Mouse (Mus musculus) heart, embryonic 15.5 days (tissue): Measurements from ENCODE around the gene Cntd1. TPM values are rescaled to one million over a fixed set of nuclear protein-coding genes. Genes with fewer than 3 reads are reported as not detected.

Experiments used
- ATAC-seq: fragments of 200-750 bp; cut with Nextera tagmentation; replicated peaks from 2 replicates; pipeline ENCODE4 v1.8.0; 2017; ENCODE audit warnings: low read depth, moderate TSS enrichment; ENCODE audit not compliant: insufficient number of reproducible peaks, insufficient read depth, low FRiP score
- H3K27ac ChIP-seq: fragments of 300-500 bp; sonication (generic); 2 replicates; pipeline ENCODE4 v1.5.1; 2015; ENCODE audit warnings: mild to moderate bottlenecking, inconsistent platforms
- H3K27me3 ChIP-seq: fragments of 300-500 bp; sonication (generic); 2 replicates; pipeline ENCODE4 v1.6.1; 2015; ENCODE audit warnings: inconsistent platforms
- H3K36me3 ChIP-seq: fragments of 300-500 bp; sonication (generic); 2 replicates; pipeline ENCODE4 v1.6.1; 2015; ENCODE audit warnings: mild to moderate bottlenecking, inconsistent platforms
- H3K4me1 ChIP-seq: fragments of 300-500 bp; sonication (generic); replicated peaks from 2 replicates; pipeline ENCODE4 v1.6.1; 2015; ENCODE audit warnings: inconsistent platforms
- H3K4me2 ChIP-seq: fragments of 300-500 bp; sonication (generic); 2 replicates; pipeline ENCODE4 v1.6.1; 2015; ENCODE audit warnings: inconsistent platforms, mild to moderate bottlenecking, moderate library complexity
- H3K4me3 ChIP-seq: fragments of 300-500 bp; sonication (generic); 2 replicates; pipeline ENCODE4 v1.5.1; 2015; ENCODE audit warnings: mild to moderate bottlenecking, inconsistent platforms
- H3K9ac ChIP-seq: fragments of 300-500 bp; sonication (generic); 2 replicates; pipeline ENCODE4 v1.6.1; 2015; ENCODE audit warnings: mild to moderate bottlenecking, inconsistent platforms
- H3K9me3 ChIP-seq: fragments of 300-500 bp; sonication (generic); replicated peaks from 2 replicates; pipeline ENCODE4 v1.6.1; 2016; ENCODE audit warnings: inconsistent platforms
- WGBS: fragments of 180-500 bp; shearing (Covaris S2); methylation state at CpG from one replicate; pipeline ENCODE4 v1.1.7; 2015; ENCODE audit warnings: mixed read lengths; 5-methylcytosine and 5-hydroxymethylcytosine counted together
- polyA plus RNA-seq: library from polyadenylated mRNA; unstranded; fragments of >200 nt; fragmentation: Nextera tagmentation; extraction: Ambion mirVana; gene quantifications from 2 replicates; pipeline ENCODE4 v1.2.1, GENCODE M21; 2015

Cntd1 gene
- polyA plus RNA-seq, 1 experiment from 2014 or later: 0.68 TPM

- no peak overlapping the region for H3K9ac ChIP-seq
- H3K27me3 ChIP-seq: peaks cover 23% of the 10 kb centered on the region
- H3K9me3 ChIP-seq: no peaks in the 10 kb centered on the region
- no peak overlapping the region for H3K4me2 ChIP-seq
- no peak overlapping the region for H3K27ac ChIP-seq
- WGBS: 14% methylated on average over 10 of the region's 10 CpGs
- no peak overlapping the region for H3K4me3 ChIP-seq
- ATAC-seq: no peak
- peaks cover 14% of the 10 kb centered on the region for H3K4me1 ChIP-seq
- no peaks in the 10 kb centered on the region; the same call in 1 of the 2 replicates for H3K36me3 ChIP-seq
These were observed 9.2 kb upstream of the Cntd1 start for GRCm38 (mm10) chr11:101269577-101270116.

- H3K9me3 ChIP-seq: no peaks in the 10 kb centered on the region
- H3K4me3 ChIP-seq: no peak overlapping the region
- no peak overlapping the region for H3K9ac ChIP-seq
- H3K27ac ChIP-seq: no peak overlapping the region
- H3K4me2 ChIP-seq: no peak overlapping the region
- H3K4me1 ChIP-seq: peaks cover 20% of the 10 kb centered on the region
- H3K27me3 ChIP-seq: 0 out of 2 replicates have a peak, but pooled peaks cover 4% of the 10 kb centered on the region
- ATAC-seq: no peak
- 81% methylated on average over 3 of the region's 3 CpGs for WGBS
- H3K36me3 ChIP-seq: no peaks in the 10 kb centered on the region; the same call in 1 of the 2 replicates
These were observed 6.4 kb upstream of the Cntd1 start for GRCm38 (mm10) chr11:101272446-101272845.

DNA sequence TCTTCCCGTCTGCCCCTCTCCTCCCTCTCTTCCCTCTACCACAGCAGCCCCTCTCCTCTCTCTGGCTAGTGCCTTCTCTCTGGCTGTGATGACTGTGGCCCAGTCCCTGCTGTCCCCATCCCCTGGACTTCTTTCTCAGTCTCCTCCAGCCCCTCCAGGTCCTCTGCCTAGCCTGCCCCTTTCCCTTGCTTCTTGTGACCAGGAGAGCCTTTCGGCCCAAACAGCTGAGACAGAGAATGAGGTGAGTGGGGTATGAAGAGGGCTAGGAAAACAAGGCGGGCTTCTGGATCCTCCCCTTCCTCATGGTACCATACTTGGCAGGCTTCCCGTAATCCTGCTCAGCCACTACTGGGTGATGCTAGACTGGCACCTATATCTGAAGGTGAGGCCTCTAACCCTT is 3.5 kb upstream of the Cntd1 start:
- H3K4me2 ChIP-seq: no peak overlapping the region
- H3K9me3 ChIP-seq: no peaks in the 10 kb centered on the region
- no peak overlapping the region for H3K9ac ChIP-seq
- 69% methylated on average over 4 of the region's 4 CpGs for WGBS
- no peaks in the 10 kb centered on the region; the same call in 1 of the 2 replicates for H3K36me3 ChIP-seq
- peaks cover 26% of the 10 kb centered on the region for H3K4me1 ChIP-seq
- H3K4me3 ChIP-seq: no peak overlapping the region
- no peak for ATAC-seq
- H3K27ac ChIP-seq: no peak overlapping the region
- peaks cover 3% of the 10 kb centered on the region; the same call in 1 of the 2 replicates for H3K27me3 ChIP-seq

GRCm38 (mm10) chr11:101276319-101277070 is 2.3 kb upstream of the Cntd1 start:
- peak overlapping the region; percentile 69; the same call in 1 of the 2 replicates for H3K4me3 ChIP-seq

GRCm38 (mm10) chr11:101277381-101278222 is 1.2 kb upstream of the Cntd1 start:
- no peak for ATAC-seq
- H3K27ac ChIP-seq: no peak overlapping the region

More at GRCm38 (mm10) chr11:101276319-101277070, 2.3 kb upstream of the Cntd1 start:
- 38% methylated on average over 27 of the region's 27 CpGs for WGBS
- no peaks in the 10 kb centered on the region for H3K9me3 ChIP-seq
- H3K27ac ChIP-seq: no peak overlapping the region
- H3K27me3 ChIP-seq: peaks cover 3% of the 10 kb centered on the region; the same call in 1 of the 2 replicates
- no peaks in the 10 kb centered on the region; the same call in 1 of the 2 replicates for H3K36me3 ChIP-seq
- H3K4me2 ChIP-seq: peak overlapping the region; percentile 80
- no peak for ATAC-seq
- no peak overlapping the region for H3K9ac ChIP-seq
- H3K4me1 ChIP-seq: peaks cover 26% of the 10 kb centered on the region

DNA sequence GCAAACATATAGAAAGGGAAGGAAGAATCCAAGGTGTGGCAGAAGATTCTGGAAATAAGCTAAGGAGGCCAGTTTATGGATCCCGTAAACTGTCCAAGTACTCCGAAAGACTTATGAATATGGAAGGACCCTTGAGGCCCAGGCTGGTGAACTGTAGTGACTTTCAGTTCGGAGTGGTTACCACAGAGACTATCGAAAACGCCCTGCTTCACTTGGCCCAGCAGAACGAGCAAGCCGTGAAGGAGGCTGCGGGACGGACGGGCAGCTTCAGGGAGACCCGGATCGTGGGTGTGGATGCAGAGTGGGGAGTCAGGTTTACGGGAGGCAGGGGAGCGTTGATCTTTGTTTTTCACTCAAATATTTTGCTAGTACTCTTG is 369 bp downstream of the Cntd1 start:
- Histone ChIP-seq H3K27me3 (peaks cover 3% of the 10 kb centered on the region; the same call in 1 of the 2 replicates), H3K9me3 (no peaks in the 10 kb centered on the region), H3K4me1 (peaks cover 26% of the 10 kb centered on the region), H3K27ac (no peak overlapping the region), H3K4me3 (peak overlapping the region; percentile 69), H3K36me3 (no peaks in the 10 kb centered on the region; the same call in 1 of the 2 replicates), H3K9ac (no peak overlapping the region), H3K4me2 (peak overlapping the region; percentile 80)
- 59% methylated on average over 14 of the region's 14 CpGs for WGBS
- ATAC-seq: no peak

More at GRCm38 (mm10) chr11:101277381-101278222, 1.2 kb upstream of the Cntd1 start:
- Histone ChIP-seq H3K27me3 (peaks cover 3% of the 10 kb centered on the region; the same call in 1 of the 2 replicates), H3K36me3 (no peaks in the 10 kb centered on the region; the same call in 1 of the 2 replicates), H3K4me2 (peak overlapping the region; percentile 80), H3K4me1 (peaks cover 26% of the 10 kb centered on the region), H3K9ac (peak overlapping the region; percentile 76), H3K4me3 (peak overlapping the region; percentile 69), H3K9me3 (no peaks in the 10 kb centered on the region)
- WGBS: 62% methylated on average over 12 of the region's 12 CpGs

- WGBS: 50% methylated on average over 7 of the region's 7 CpGs
- Histone ChIP-seq H3K9ac (no peak overlapping the region), H3K4me3 (no peak overlapping the region), H3K36me3 (no peaks in the 10 kb centered on the region; the same call in 1 of the 2 replicates), H3K27ac (no peak overlapping the region), H3K9me3 (no peaks in the 10 kb centered on the region), H3K4me1 (peaks cover 26% of the 10 kb centered on the region), H3K27me3 (peaks cover 3% of the 10 kb centered on the region; the same call in 1 of the 2 replicates), H3K4me2 (no peak overlapping the region)
- ATAC-seq: no peak
These were observed 2.0 kb downstream of the Cntd1 start for GRCm38 (mm10) chr11:101280837-101281236.

- Histone ChIP-seq H3K27me3 (peaks cover 3% of the 10 kb centered on the region; the same call in 1 of the 2 replicates), H3K36me3 (0 out of 2 replicates have a peak, but pooled peaks cover 8% of the 10 kb centered on the region), H3K9me3 (no peaks in the 10 kb centered on the region), H3K4me2 (no peak overlapping the region), H3K4me1 (peaks cover 8% of the 10 kb centered on the region), H3K9ac (no peak overlapping the region), H3K27ac (no peak overlapping the region), H3K4me3 (no peak overlapping the region)
- 31% methylated on average over 5 of the region's 5 CpGs for WGBS
- ATAC-seq: no peak
These were observed 4.1 kb downstream of the Cntd1 start for GRCm38 (mm10) chr11:101282896-101283295.

DNA sequence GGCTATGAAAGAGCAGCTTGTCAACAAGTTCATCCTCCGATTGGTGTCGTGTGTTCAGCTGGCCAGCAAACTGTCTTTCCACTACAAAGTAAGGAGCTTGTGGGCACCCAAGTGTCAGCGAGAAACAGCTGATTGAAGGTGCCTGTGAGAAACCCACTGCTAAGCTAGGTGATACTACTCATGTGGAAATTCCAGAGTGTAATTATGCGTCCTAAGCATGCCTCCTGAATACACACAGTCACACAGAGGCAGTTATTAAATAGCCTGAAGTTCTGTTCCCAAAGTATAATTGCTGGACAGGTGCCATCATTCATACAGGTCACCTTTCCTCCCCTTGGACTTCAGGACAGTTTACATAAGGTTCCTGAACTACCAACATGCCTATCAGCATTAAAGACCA is 5.0 kb downstream of the Cntd1 start:
- no peaks in the 10 kb centered on the region for H3K9me3 ChIP-seq
- 57% methylated on average over 4 of the region's 4 CpGs for WGBS
- no peak overlapping the region for H3K9ac ChIP-seq
- H3K4me2 ChIP-seq: no peak overlapping the region
- peaks cover 16% of the 10 kb centered on the region for H3K36me3 ChIP-seq
- H3K27ac ChIP-seq: no peak overlapping the region
- H3K4me1 ChIP-seq: peaks cover 4% of the 10 kb centered on the region; the same call in 1 of the 2 replicates
- no peak overlapping the region for H3K4me3 ChIP-seq
- no peak for ATAC-seq
- peaks cover 3% of the 10 kb centered on the region; the same call in 1 of the 2 replicates for H3K27me3 ChIP-seq

DNA sequence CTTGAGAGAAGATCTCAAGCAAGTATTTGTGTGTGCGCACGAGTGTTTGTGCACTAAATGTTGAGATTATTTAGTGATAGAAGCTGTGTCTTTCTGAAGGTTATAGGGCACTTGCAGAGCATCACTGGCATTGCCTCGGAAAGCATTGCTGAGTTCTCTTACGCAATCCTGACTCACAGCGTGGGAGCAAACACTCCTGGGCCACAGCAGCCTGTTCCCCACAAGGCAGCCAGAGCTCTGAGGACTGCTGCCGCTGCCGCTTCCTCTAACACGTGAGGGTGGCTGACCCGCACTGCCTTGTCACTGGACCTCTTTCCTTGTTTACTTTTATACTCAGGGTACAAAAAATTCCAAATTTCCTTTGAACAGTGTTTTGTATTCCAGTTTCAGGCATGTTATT is 8.5 kb downstream of the Cntd1 start:
- peaks cover 45% of the 10 kb centered on the region for H3K36me3 ChIP-seq

DNA sequence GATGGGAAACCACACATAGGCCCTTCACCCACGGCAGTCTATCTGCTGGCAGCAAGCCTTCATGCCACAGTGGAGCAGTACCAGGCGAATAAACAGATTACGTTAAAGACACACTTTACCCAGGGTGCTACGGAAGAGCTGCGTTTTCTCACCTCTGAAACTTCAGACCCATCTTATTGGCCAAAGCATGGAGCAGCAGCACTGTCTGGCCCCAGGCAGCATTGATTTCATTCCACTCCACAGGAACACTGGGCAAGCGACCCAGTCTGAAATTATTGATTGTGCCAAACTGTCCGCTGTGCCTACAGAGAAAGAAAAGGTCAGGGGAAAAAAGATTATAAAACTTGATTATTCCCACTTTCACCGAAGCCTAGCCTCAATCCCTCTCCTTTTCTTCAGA is 12.4 kb downstream of the Cntd1 start:
- H3K9me3 ChIP-seq: no peaks in the 10 kb centered on the region
- H3K27ac ChIP-seq: no peak overlapping the region
- H3K27me3 ChIP-seq: no peaks in the 10 kb centered on the region
- WGBS: 94% methylated on average over 8 of the region's 8 CpGs
- peaks cover 70% of the 10 kb centered on the region for H3K36me3 ChIP-seq
- no peaks in the 10 kb centered on the region for H3K4me1 ChIP-seq
- no peak overlapping the region for H3K9ac ChIP-seq
- no peak overlapping the region for H3K4me3 ChIP-seq
- no peak for ATAC-seq
- no peak overlapping the region for H3K4me2 ChIP-seq

More for the DNA sequence above, 8.5 kb downstream of the Cntd1 start:
- H3K27me3 ChIP-seq: no peaks in the 10 kb centered on the region
- H3K9me3 ChIP-seq: no peaks in the 10 kb centered on the region
- no peak overlapping the region for H3K27ac ChIP-seq
- H3K4me1 ChIP-seq: no peaks in the 10 kb centered on the region
- no peak overlapping the region for H3K9ac ChIP-seq
- no peak overlapping the region for H3K4me3 ChIP-seq
- 76% methylated on average over 9 of the region's 9 CpGs for WGBS
- H3K4me2 ChIP-seq: no peak overlapping the region
- no peak for ATAC-seq
